Mouse (Mus musculus) neural tube, embryonic 12.5 days (tissue): ENCODE measurements at regions not wholly inside any gene's neighbourhood (a gene's known extent, or its start where the extent isn't known, plus 50 kb on each side); places are given as distances from the start of the nearest gene placed in this dataset.

ENCODE experiments used
- ATAC-seq: fragments of 200-750 bp; cut with Nextera tagmentation; 2 replicates; pipeline ENCODE4 v1.8.0; 2017; ENCODE audit warnings: low read depth, mild to moderate bottlenecking, moderate TSS enrichment, moderate library complexity; ENCODE audit not compliant: low FRiP score
- H3K27ac ChIP-seq: fragments of 300-500 bp; sonication (generic); 2 replicates; pipeline ENCODE4 v1.5.1; 2016
- H3K27me3 ChIP-seq: fragments of 300-500 bp; sonication (generic); replicated peaks from 2 replicates; pipeline ENCODE4 v1.6.1; 2016; ENCODE audit warnings: mild to moderate bottlenecking
- H3K36me3 ChIP-seq: fragments of 300-500 bp; sonication (generic); 2 replicates; pipeline ENCODE4 v1.6.1; 2016; ENCODE audit warnings: mild to moderate bottlenecking
- H3K4me1 ChIP-seq: fragments of 300-500 bp; sonication (generic); 2 replicates; pipeline ENCODE4 v1.6.1; 2016
- H3K4me2 ChIP-seq: fragments of 300-500 bp; sonication (generic); replicated peaks from 2 replicates; pipeline ENCODE4 v1.6.1; 2016; ENCODE audit warnings: mild to moderate bottlenecking
- H3K4me3 ChIP-seq: fragments of 300-500 bp; sonication (generic); 2 replicates; pipeline ENCODE4 v1.5.1; 2016
- H3K9ac ChIP-seq: fragments of 300-500 bp; sonication (generic); 2 replicates; pipeline ENCODE4 v1.6.1; 2016; ENCODE audit warnings: mild to moderate bottlenecking
- H3K9me3 ChIP-seq: fragments of 300-500 bp; sonication (generic); 2 replicates; pipeline ENCODE4 v1.6.1; 2016; ENCODE audit warnings: mild to moderate bottlenecking
- WGBS: fragments of 180-500 bp; shearing (Covaris S2); methylation state at CpG from one replicate; pipeline ENCODE4 v1.1.7; 2016; 5-methylcytosine and 5-hydroxymethylcytosine counted together

DNA sequence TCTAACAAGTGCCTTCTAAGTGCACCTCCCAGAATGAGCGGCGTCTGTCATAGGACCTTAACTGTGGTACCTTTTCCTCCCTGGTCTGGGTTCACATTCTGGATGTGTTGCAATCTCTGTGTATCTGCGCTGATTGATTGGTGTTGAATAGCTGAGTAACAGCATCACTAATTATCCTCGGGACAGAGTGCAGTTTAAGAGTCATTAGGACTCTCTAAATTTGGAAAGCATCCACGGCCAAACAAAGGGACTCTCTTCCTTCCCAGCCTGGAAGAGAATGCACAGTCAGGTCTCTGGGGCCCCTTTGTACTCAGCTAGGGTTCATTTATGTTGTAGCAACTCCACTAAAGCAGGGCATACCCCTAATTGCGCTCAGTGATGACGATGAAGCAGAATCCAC lies 50.2 kb upstream of the Hs3st4 start:
- Histone ChIP-seq H3K4me3 (no peak overlapping the region), H3K4me2 (no peak overlapping the region), H3K27me3 (no peaks in the 10 kb centered on the region), H3K9ac (no peak overlapping the region), H3K4me1 (no peaks in the 10 kb centered on the region), H3K27ac (no peak overlapping the region), H3K36me3 (no peaks in the 10 kb centered on the region), H3K9me3 (no peaks in the 10 kb centered on the region)
- 34% methylated on average over 7 of the region's 7 CpGs for WGBS
- no peak for ATAC-seq
